Mouse (Mus musculus) testis, adult 2 months (tissue): ENCODE data around the gene Bmp8b.

ENCODE experiments used
- CTCF ChIP-seq: fragments of 200-500 bp; IDR thresholded peaks from 2 replicates; pipeline ENCODE4 v1.5.1; 2012; ENCODE audit warnings: low read depth, mild to moderate bottlenecking, inconsistent platforms, low read length, moderate library complexity; ENCODE audit not compliant: control insufficient read depth, insufficient read depth, insufficient replicate concordance
- POLR2A ChIP-seq: fragments of 200-500 bp; IDR thresholded peaks from 2 replicates; pipeline ENCODE4 v1.6.1; 2012; ENCODE audit warnings: low read depth, mild to moderate bottlenecking, inconsistent platforms, low read length, moderate library complexity; ENCODE audit not compliant: control insufficient read depth

- TF ChIP-seq POLR2A = no peak
- no peak for TF ChIP-seq CTCF
Measured at GRCm38 (mm10) chr4:123078231-123078630, 26.7 kb upstream of the Bmp8b start.
